In the genomic region with DNA sequence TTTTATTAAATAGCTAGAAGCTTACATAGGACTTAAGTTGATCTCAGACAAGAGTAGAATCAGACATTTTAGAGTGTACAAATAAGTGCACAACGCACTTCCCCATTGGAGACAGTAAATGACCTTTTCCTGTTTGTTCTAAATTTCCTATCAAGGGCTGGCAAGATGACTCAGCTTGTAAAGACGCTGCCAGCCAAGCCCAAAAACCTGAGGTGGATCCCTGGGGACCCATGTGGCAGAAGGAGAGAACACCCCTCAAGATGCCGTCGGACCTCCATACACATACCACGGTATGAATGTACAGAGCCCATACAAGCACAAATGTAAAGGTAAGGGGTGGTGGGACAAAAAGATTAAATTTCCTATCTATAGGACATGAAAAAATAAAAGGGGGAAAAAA, we compare ENCODE assay signal across 9 mouse cellular contexts. TPM values are rescaled to one million over a fixed set of nuclear protein-coding genes. Genes with fewer than 3 reads are reported as not detected.
DNase-seq lines count a peak whose midpoint lies in the region; ATAC-seq and TF ChIP-seq lines count a peak whose summit lies in the region.
"Had no signal": no experiment of that assay in that cellular context is flagged by ENCODE, and none has a peak within 500 bp of the region (broad histone marks: within the 10 kb centered on the region; RNA-seq: fewer than 3 reads in every experiment).

No protein-coding gene starts in this region.

- TF ChIP-seq POLR2A in liver, adult 2 months (IDR thresholded peaks at IDR 0.05; ENCODE audit: extremely low read depth, insufficient read depth, low read length) = no peak

- TF ChIP-seq CTCF in liver, adult 2 months (IDR thresholded peaks at IDR 0.05; ENCODE audit: low read depth, low read length) = no peak

- peak overlapping the region; percentile 26 for H3K27ac ChIP-seq in liver, adult 2 months (replicated peaks; ENCODE audit: insufficient read depth, low read depth, low read length)
- H3K27ac ChIP-seq in liver, embryonic 11.5 days (ENCODE audit: low read depth, low read length) = no peak overlapping the region

- no peak overlapping the region for H3K9ac ChIP-seq in liver, adult 2 months (ENCODE audit: low read depth, low read length)
- H3K9ac ChIP-seq in liver, embryonic 11.5 days (ENCODE audit: low read depth, low read length) = no peak overlapping the region

- no peaks in the 10 kb centered on the region for H3K36me3 ChIP-seq in liver, adult 2 months (ENCODE audit: control insufficient read depth, insufficient read depth, low read length)
- no peaks in the 10 kb centered on the region for H3K36me3 ChIP-seq in liver, embryonic 11.5 days (ENCODE audit: control insufficient read depth, insufficient read depth, low read length)

- H3K4me1 ChIP-seq in liver, adult 2 months (ENCODE audit: control insufficient read depth, insufficient read depth, low read length) = no peaks in the 10 kb centered on the region
- H3K4me1 ChIP-seq in liver, embryonic 11.5 days (replicated peaks; ENCODE audit: control insufficient read depth, insufficient read depth, low read length) = no peaks in the 10 kb centered on the region

- no peaks in the 10 kb centered on the region for H3K27me3 ChIP-seq in liver, adult 2 months (ENCODE audit: control insufficient read depth, insufficient read depth, low read length)
- H3K27me3 ChIP-seq in liver, embryonic 11.5 days (replicated peaks; ENCODE audit: control insufficient read depth, insufficient read depth, low read length) = no peaks in the 10 kb centered on the region; the same call in 1 of the 2 replicates

- no peak overlapping the region for H3K4me2 ChIP-seq in liver, embryonic 11.5 days

- WGBS in liver, adult 2 months = 80% methylated on average over 5 of the region's 5 CpGs
- WGBS in liver, embryonic 11.5 days = 61% methylated on average over 5 of the region's 5 CpGs

- no peak for DNase-seq in liver, adult 2 months (ENCODE audit: extremely low read depth, low read depth, low spot score)
- DNase-seq in liver, embryonic 11.5 days (ENCODE audit: low spot score) = no peak
- peak; percentile 72 for DNase-seq in MN1 (ENCODE audit: low spot score)
- DNase-seq in adrenal gland, postnatal 14 days = peak; percentile 61
- no peak for DNase-seq in retina, embryonic 14.5 days (ENCODE audit: low spot score)
- no peak for DNase-seq in frontal cortex, postnatal 25 days (ENCODE audit: low spot score in 2 of 2)
- DNase-seq: right cerebral cortex, postnatal 25 days had no signal

- no peaks in the 10 kb centered on the region for H3K79me2 ChIP-seq in liver, adult 2 months (ENCODE audit: control insufficient read depth, insufficient read depth, low read length)

- ATAC-seq in liver, embryonic 11.5 days (replicated peaks; ENCODE audit: low FRiP score) = no peak
- peak; percentile 66 for ATAC-seq in megakaryocyte, adult 5-6 weeks (ENCODE audit: poor library complexity, severe bottlenecking)

- no peaks in the 10 kb centered on the region for H3K9me3 ChIP-seq in liver, embryonic 11.5 days (ENCODE audit: control insufficient read depth, low read length)

- H3K4me3 ChIP-seq in liver, adult 2 months (ENCODE audit: insufficient read depth, low read depth, low read length) = no peak overlapping the region
- H3K4me3 ChIP-seq in liver, embryonic 11.5 days (ENCODE audit: low read depth, low read length) = no peak overlapping the region
- H3K4me3 ChIP-seq: erythroblast, embryonic 14.5 days had no signal

RNA-seq across cellular contexts. Expression of gene Rab31, which starts 35.4 kb away (rescaled TPM):
- 5.4 and 6.8 TPM in 2 replicates for total RNA-seq in liver, adult 2 months (2014; rRNA removed)
- polyA plus RNA-seq in liver, adult 2 months (2012; rRNA removed) = 2.2 and 3.5 TPM in 2 replicates
- 16.3 and 17.1 TPM in 2 replicates for polyA plus RNA-seq in liver, embryonic 11.5 days (2014; fragmentation: Nextera tagmentation; extraction: Ambion mirVana)
- 30.0 and 33.0 TPM in 2 replicates for total RNA-seq in adrenal gland, postnatal 14 days (2021)
- total RNA-seq in megakaryocyte, adult 5-6 weeks (2015) = 50.9 and 56.6 TPM in 2 replicates
- total RNA-seq in megakaryocyte, adult 5-6 weeks (2017) = 85.0 and 90.9 TPM in 2 replicates
- polyA plus RNA-seq: erythroblast, embryonic 14.5 days had no signal

RNA-seq across cellular contexts. Expression of gene Ppp4r1, which starts 45.2 kb away (rescaled TPM):
- 12.6 and 15.1 TPM in 2 replicates for total RNA-seq in liver, adult 2 months (2014; rRNA removed)
- 13.1 and 15.1 TPM in 2 replicates for polyA plus RNA-seq in liver, adult 2 months (2012; rRNA removed)
- polyA plus RNA-seq in liver, embryonic 11.5 days (2014; fragmentation: Nextera tagmentation; extraction: Ambion mirVana) = 25.5 and 28.0 TPM in 2 replicates
- 58.1 and 61.3 TPM in 2 replicates for total RNA-seq in adrenal gland, postnatal 14 days (2021)
- 57.8 and 78.5 TPM in 2 replicates for total RNA-seq in megakaryocyte, adult 5-6 weeks (2015)
- 57.3 and 58.5 TPM in 2 replicates for total RNA-seq in megakaryocyte, adult 5-6 weeks (2017)

Comparison
In these comparisons a context has a peak if more than half of its experiments do, and no peak if none do; other contexts are left out.
1. DNase-seq: peak in MN1 (single experiment) and adrenal gland, postnatal 14 days (single experiment); none in liver, adult 2 months (single experiment), liver, embryonic 11.5 days (single experiment), retina, embryonic 14.5 days (single experiment) and frontal cortex, postnatal 25 days (0 of 2).